Mouse (Mus musculus): ENCODE data around the gene Svs5. TPM values are rescaled to one million over a fixed set of nuclear protein-coding genes. Genes with fewer than 3 reads are reported as not detected.
"Not testable (repeated sequence)": the region's sequence is repeated elsewhere in the genome, so short reads cannot be mapped to it uniquely, and the experiment has no call there.

Svs5 gene
- polyA plus RNA-seq (2012; ENCODE audit: insufficient read depth, low replicate concordance), result not detected in 2 replicates

- not testable (repeated sequence) for H3K4me1 ChIP-seq; H3K36me3 ChIP-seq (replicated peaks; ENCODE audit: low read length); H3K9me3 ChIP-seq; H3K4me3 ChIP-seq (replicated peaks)
- H3K27me3 ChIP-seq (replicated peaks), result peaks cover 12% of the 10 kb centered on the region
Observed at GRCm38 (mm10) chr2:164332440-164332839, at the start of gene Svs5. Gene Svs5, plus strand, starts transcription at chr2:164332740.

GRCm38 (mm10) chr2:164288968-164289367 is 43.6 kb upstream of the Svs5 start, which contains the start of gene Svs3a:
Gene Svs3a, plus strand, starts transcription at chr2:164289268.
- not testable (repeated sequence) for H3K27me3 ChIP-seq (replicated peaks); H3K4me3 ChIP-seq (replicated peaks); H3K4me1 ChIP-seq; H3K9me3 ChIP-seq; H3K36me3 ChIP-seq (replicated peaks; ENCODE audit: low read length)

GRCm38 (mm10) chr2:164312599-164312998 is 19.9 kb upstream of the Svs5 start:
- peaks cover 5% of the 10 kb centered on the region for H3K27me3 ChIP-seq (replicated peaks)
- no peaks in the 10 kb centered on the region for H3K36me3 ChIP-seq (replicated peaks; ENCODE audit: low read length)
- no peaks in the 10 kb centered on the region for H3K4me1 ChIP-seq
- TF ChIP-seq FLI1 (IDR thresholded peaks at IDR 0.05; ENCODE audit: low read length), result no peak
- no peak for TF ChIP-seq GATA1 (IDR thresholded peaks at IDR 0.05; ENCODE audit: borderline replicate concordance, low read length)
- no peaks in the 10 kb centered on the region for H3K9me3 ChIP-seq
- H3K4me3 ChIP-seq (replicated peaks), result no peak overlapping the region

GRCm38 (mm10) chr2:164315460-164315859 is 17.1 kb upstream of the Svs5 start:
- H3K27me3 ChIP-seq (replicated peaks); H3K9me3 ChIP-seq; H3K4me1 ChIP-seq; H3K36me3 ChIP-seq (replicated peaks; ENCODE audit: low read length); H3K4me3 ChIP-seq (replicated peaks): not testable (repeated sequence)

GRCm38 (mm10) chr2:164316451-164316850 is 16.1 kb upstream of the Svs5 start, which contains the start of gene Svs6:
Gene Svs6, plus strand, starts transcription at chr2:164316751.
- H3K4me1 ChIP-seq; H3K9me3 ChIP-seq; H3K4me3 ChIP-seq (replicated peaks); H3K27me3 ChIP-seq (replicated peaks); H3K36me3 ChIP-seq (replicated peaks; ENCODE audit: low read length): not testable (repeated sequence)

- no peak overlapping the region for H3K4me3 ChIP-seq (replicated peaks)
- no peak for TF ChIP-seq FLI1 (IDR thresholded peaks at IDR 0.05; ENCODE audit: low read length)
- no peak for TF ChIP-seq GATA1 (IDR thresholded peaks at IDR 0.05; ENCODE audit: borderline replicate concordance, low read length)
- no peaks in the 10 kb centered on the region for H3K4me1 ChIP-seq
- H3K9me3 ChIP-seq, result peaks cover 5% of the 10 kb centered on the region
- H3K36me3 ChIP-seq (replicated peaks; ENCODE audit: low read length), result no peaks in the 10 kb centered on the region
- peaks cover 7% of the 10 kb centered on the region for H3K27me3 ChIP-seq (replicated peaks)
Observed at GRCm38 (mm10) chr2:164320983-164321382, 11.6 kb upstream of the Svs5 start.

- not testable (repeated sequence) for H3K4me3 ChIP-seq (replicated peaks); H3K36me3 ChIP-seq (replicated peaks; ENCODE audit: low read length); H3K9me3 ChIP-seq; H3K27me3 ChIP-seq (replicated peaks); H3K4me1 ChIP-seq
Observed at GRCm38 (mm10) chr2:164343732-164344131, 11.2 kb downstream of the Svs5 start.

- H3K27me3 ChIP-seq (replicated peaks); H3K36me3 ChIP-seq (replicated peaks; ENCODE audit: low read length); H3K4me3 ChIP-seq (replicated peaks); H3K4me1 ChIP-seq: not testable (repeated sequence)
- peaks cover 10% of the 10 kb centered on the region; the same call in 1 of the 2 replicates for H3K9me3 ChIP-seq
Observed at GRCm38 (mm10) chr2:164347697-164348096, 15.2 kb downstream of the Svs5 start.

- Histone ChIP-seq H3K36me3 (replicated peaks; ENCODE audit: low read length) (no peaks in the 10 kb centered on the region), H3K4me3 (replicated peaks) (no peak overlapping the region), H3K9me3 (peaks cover 11% of the 10 kb centered on the region; the same call in 1 of the 2 replicates), H3K4me1 (peaks cover 12% of the 10 kb centered on the region), H3K27me3 (replicated peaks) (peaks cover 4% of the 10 kb centered on the region)
- TF ChIP-seq FLI1 (IDR thresholded peaks at IDR 0.05; ENCODE audit: low read length) (no peak), GATA1 (IDR thresholded peaks at IDR 0.05; ENCODE audit: borderline replicate concordance, low read length) (no peak)
Observed at GRCm38 (mm10) chr2:164348980-164349379, 16.4 kb downstream of the Svs5 start.

- Histone ChIP-seq H3K36me3 (replicated peaks; ENCODE audit: low read length) (peaks cover 2% of the 10 kb centered on the region), H3K9me3 (peaks cover 21% of the 10 kb centered on the region), H3K27me3 (replicated peaks) (peaks cover 15% of the 10 kb centered on the region), H3K4me1 (peaks cover 34% of the 10 kb centered on the region), H3K4me3 (replicated peaks) (no peak overlapping the region)
- TF ChIP-seq GATA1 (IDR thresholded peaks at IDR 0.05; ENCODE audit: borderline replicate concordance, low read length) (no peak), FLI1 (IDR thresholded peaks at IDR 0.05; ENCODE audit: low read length) (no peak)
Observed at GRCm38 (mm10) chr2:164352697-164353096, 20.2 kb downstream of the Svs5 start.

GRCm38 (mm10) chr2:164353356-164353755 is 20.8 kb downstream of the Svs5 start:
- H3K4me1 ChIP-seq, result peaks cover 34% of the 10 kb centered on the region
- H3K27me3 ChIP-seq (replicated peaks), result peaks cover 15% of the 10 kb centered on the region
- H3K4me3 ChIP-seq (replicated peaks), result no peak overlapping the region
- peaks cover 2% of the 10 kb centered on the region for H3K36me3 ChIP-seq (replicated peaks; ENCODE audit: low read length)
- H3K9me3 ChIP-seq, result peaks cover 21% of the 10 kb centered on the region
- TF ChIP-seq FLI1 (IDR thresholded peaks at IDR 0.05; ENCODE audit: low read length), result no peak
- TF ChIP-seq GATA1 (IDR thresholded peaks at IDR 0.05; ENCODE audit: borderline replicate concordance, low read length), result no peak

Data from megakaryocyte, embryonic 14.5 days (primary cell).